Mouse (Mus musculus) G1E (cell line): ENCODE results near the gene Myzap. TPM values are rescaled to one million over a fixed set of nuclear protein-coding genes. Genes with fewer than 3 reads are reported as not detected.
A peak's percentile ranks its signal among the peaks of the same experiment; 100 is the strongest.

Experiments used
- ATAC-seq: 2 replicates; pipeline ENCODE4 v1.8.0; 2016; ENCODE audit warnings: mild to moderate bottlenecking; ENCODE audit not compliant: insufficient number of reproducible peaks, poor library complexity, low FRiP score, severe bottlenecking; ENCODE audit errors: extremely low read depth
- DNase-seq: peaks from one replicate; pipeline ENCODE4 v3.0.0; 2012; ENCODE audit warnings: low spot score
- H3K27me3 ChIP-seq: 2 replicates; pipeline ENCODE4 v1.6.1; 2012; ENCODE audit warnings: mild to moderate bottlenecking, low read length, inconsistent platforms; ENCODE audit not compliant: insufficient read depth
- H3K36me3 ChIP-seq: replicated peaks from 2 replicates; pipeline ENCODE3; 2012; ENCODE audit warnings: mild to moderate bottlenecking, inconsistent platforms
- H3K4me1 ChIP-seq: 2 replicates; pipeline ENCODE4 v1.6.1; 2012; ENCODE audit warnings: low read depth, low read length, inconsistent platforms, mixed read lengths; ENCODE audit not compliant: insufficient read depth
- H3K4me3 ChIP-seq: 2 replicates; pipeline ENCODE4 v1.5.1; 2012; ENCODE audit warnings: low read depth, mild to moderate bottlenecking, inconsistent platforms, low read length, moderate library complexity, mixed read lengths
- H3K9me3 ChIP-seq: replicated peaks from 2 replicates; pipeline ENCODE4 v1.6.1; 2012; ENCODE audit warnings: inconsistent platforms
- CTCF ChIP-seq: IDR thresholded peaks from 2 replicates; pipeline ENCODE4 v1.5.1; 2012; ENCODE audit warnings: low read depth, low read length, inconsistent platforms, mixed read lengths
- GATA1 ChIP-seq: IDR thresholded peaks from 2 replicates; pipeline ENCODE4 v1.6.1; 2012; ENCODE audit warnings: borderline replicate concordance, low read length, inconsistent platforms, mixed read lengths
- GATA2 ChIP-seq: IDR thresholded peaks from 2 replicates; pipeline ENCODE4 v1.6.1; 2012; ENCODE audit warnings: low read depth, low read length, inconsistent platforms, borderline replicate concordance
- POLR2AphosphoS5 ChIP-seq: IDR thresholded peaks from 2 replicates; pipeline ENCODE4 v1.6.1; 2012; ENCODE audit warnings: low read depth, low read length, inconsistent platforms; ENCODE audit not compliant: insufficient replicate concordance
- TAL1 ChIP-seq: conservative IDR thresholded peaks from 2 replicates; pipeline ENCODE4 v1.6.1; 2012; ENCODE audit warnings: low read depth, low read length, inconsistent platforms, mixed read lengths
- polyA plus RNA-seq: library from polyadenylated mRNA; stranded (reverse); fragments of >175 nt; gene quantifications from 2 replicates; pipeline ENCODE4 v1.2.3, GENCODE M21; 2012
- total RNA-seq, 2 experiments: library from RNA; stranded (forward) in 1 of 2; stranded (reverse) in 1 of 2; fragments of 200-1000 nt in 1 of 2; fragments of >200 nt in 1 of 2; fragmentation: Nextera tagmentation in 1 of 2; gene quantifications; 2 replicates each; pipeline ENCODE4 v1.2.3; 2014 to 2017

Myzap gene
- total and polyA plus RNA-seq, 3 experiments = under 0.01 TPM; not detected in 2

DNA sequence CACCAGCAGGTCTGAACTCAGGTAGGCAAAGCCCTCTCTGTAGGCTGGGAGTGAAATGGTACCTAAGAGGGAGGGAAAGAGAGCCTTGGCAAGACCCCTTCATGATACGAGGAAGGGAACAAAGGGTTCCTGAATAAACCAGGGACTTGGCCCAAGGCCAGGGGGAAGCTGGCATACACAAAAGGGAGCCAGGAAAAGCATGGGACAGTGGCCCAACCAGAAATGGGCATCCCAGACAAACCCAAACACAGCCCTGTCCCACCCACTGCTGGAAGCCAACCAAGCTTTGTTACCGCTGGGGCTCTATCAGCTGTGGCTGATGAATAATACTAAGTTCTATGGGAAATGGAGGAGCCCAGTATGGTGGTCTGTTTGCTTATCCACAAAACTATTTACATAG, 34.4 kb downstream of the Myzap start:
- H3K9me3 ChIP-seq = no peaks in the 10 kb centered on the region
- no peaks in the 10 kb centered on the region for H3K36me3 ChIP-seq
- no peak overlapping the region for H3K4me3 ChIP-seq
- ATAC-seq (no peak), DNase-seq (no peak)
- H3K4me1 ChIP-seq = no peaks in the 10 kb centered on the region
- no peak for TF ChIP-seq POLR2AphosphoS5
- peaks cover 8% of the 10 kb centered on the region; the same call in 1 of the 2 replicates for H3K27me3 ChIP-seq

- Histone ChIP-seq H3K4me1 (no peaks in the 10 kb centered on the region), H3K27me3 (peaks cover 12% of the 10 kb centered on the region), H3K9me3 (no peaks in the 10 kb centered on the region), H3K36me3 (no peaks in the 10 kb centered on the region), H3K4me3 (no peak overlapping the region)
- ATAC-seq = no peak
- no peak for TF ChIP-seq GATA1
- no peak for TF ChIP-seq GATA2
- no peak for TF ChIP-seq POLR2AphosphoS5
- no peak for TF ChIP-seq TAL1
- no peak for TF ChIP-seq CTCF
- DNase-seq = no peak
Observed at GRCm38 (mm10) chr9:71554001-71554400, 38.2 kb downstream of the Myzap start.

DNA sequence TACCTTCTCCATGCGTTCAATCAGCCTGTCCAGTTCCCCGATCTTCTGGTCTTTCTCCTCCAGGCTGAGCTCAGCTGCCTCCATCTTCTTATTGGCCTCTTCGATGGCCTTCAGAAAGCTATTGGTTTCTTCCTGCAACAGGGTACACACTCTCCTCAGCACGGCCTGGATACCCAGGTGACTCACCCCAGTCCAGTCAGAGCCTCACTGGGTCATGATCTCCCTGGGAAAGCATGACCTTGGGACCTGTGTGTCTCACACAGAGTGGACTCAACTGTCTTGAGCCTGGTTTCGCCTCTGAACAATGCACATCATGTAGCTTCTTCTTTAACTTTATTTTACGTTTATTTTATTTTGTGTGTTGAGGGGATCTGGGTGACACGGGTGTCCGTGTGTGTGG, 42.0 kb downstream of the Myzap start:
- Histone ChIP-seq H3K4me3 (no peak overlapping the region), H3K9me3 (no peaks in the 10 kb centered on the region), H3K36me3 (no peaks in the 10 kb centered on the region), H3K4me1 (no peaks in the 10 kb centered on the region), H3K27me3 (peaks cover 7% of the 10 kb centered on the region; the same call in 1 of the 2 replicates)
- no peak for DNase-seq
- no peak for ATAC-seq
- TF ChIP-seq GATA2 (no peak), POLR2AphosphoS5 (no peak), GATA1 (no peak), TAL1 (no peak), CTCF (no peak)

DNA sequence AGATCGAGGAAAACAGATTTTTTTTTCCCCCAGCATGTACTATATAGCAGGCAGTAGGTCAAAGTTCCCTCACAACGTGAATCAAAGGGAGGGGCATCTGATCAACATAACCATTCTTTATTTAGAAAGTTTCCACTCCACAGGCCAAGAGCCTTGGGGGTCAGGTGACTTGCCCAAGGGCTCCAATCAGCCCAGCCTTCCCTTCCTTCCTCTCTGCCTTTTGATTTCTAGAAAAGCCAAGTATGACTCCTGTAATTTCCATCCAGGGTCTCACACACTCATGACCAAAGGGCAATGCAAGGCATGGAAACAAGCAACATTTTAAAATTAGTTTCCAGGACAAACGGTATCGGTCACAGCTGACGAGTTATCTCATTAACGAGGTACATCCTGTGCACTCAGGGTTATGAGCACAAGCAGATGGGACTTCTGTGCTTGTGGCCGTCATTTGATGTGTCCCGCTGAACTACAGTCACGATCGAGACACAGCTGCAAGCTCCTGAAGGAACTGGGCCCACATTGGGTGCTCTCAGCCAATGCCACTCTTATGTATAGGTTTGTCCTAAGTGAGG, 44.4 kb downstream of the Myzap start:
- H3K36me3 ChIP-seq = no peaks in the 10 kb centered on the region
- TF ChIP-seq GATA1 (no peak), GATA2 (no peak), CTCF (no peak), TAL1 (no peak), POLR2AphosphoS5 (no peak)
- no peaks in the 10 kb centered on the region; the same call in 1 of the 2 replicates for H3K4me1 ChIP-seq
- peaks cover 9% of the 10 kb centered on the region; the same call in 1 of the 2 replicates for H3K27me3 ChIP-seq
- ATAC-seq = no peak
- H3K9me3 ChIP-seq = no peaks in the 10 kb centered on the region
- DNase-seq = no peak
- H3K4me3 ChIP-seq = no peak overlapping the region

GRCm38 (mm10) chr9:71544831-71545230, 47.3 kb downstream of the Myzap start:
- no peaks in the 10 kb centered on the region for H3K9me3 ChIP-seq
- ATAC-seq (no peak), DNase-seq (no peak)
- H3K4me1 ChIP-seq = no peaks in the 10 kb centered on the region; the same call in 1 of the 2 replicates
- H3K4me3 ChIP-seq = no peak overlapping the region
- peaks cover 11% of the 10 kb centered on the region for H3K27me3 ChIP-seq
- no peaks in the 10 kb centered on the region for H3K36me3 ChIP-seq
- TF ChIP-seq GATA1 = no peak
- TF ChIP-seq CTCF = no peak
- no peak for TF ChIP-seq POLR2AphosphoS5
- no peak for TF ChIP-seq TAL1
- TF ChIP-seq GATA2 = no peak

DNA sequence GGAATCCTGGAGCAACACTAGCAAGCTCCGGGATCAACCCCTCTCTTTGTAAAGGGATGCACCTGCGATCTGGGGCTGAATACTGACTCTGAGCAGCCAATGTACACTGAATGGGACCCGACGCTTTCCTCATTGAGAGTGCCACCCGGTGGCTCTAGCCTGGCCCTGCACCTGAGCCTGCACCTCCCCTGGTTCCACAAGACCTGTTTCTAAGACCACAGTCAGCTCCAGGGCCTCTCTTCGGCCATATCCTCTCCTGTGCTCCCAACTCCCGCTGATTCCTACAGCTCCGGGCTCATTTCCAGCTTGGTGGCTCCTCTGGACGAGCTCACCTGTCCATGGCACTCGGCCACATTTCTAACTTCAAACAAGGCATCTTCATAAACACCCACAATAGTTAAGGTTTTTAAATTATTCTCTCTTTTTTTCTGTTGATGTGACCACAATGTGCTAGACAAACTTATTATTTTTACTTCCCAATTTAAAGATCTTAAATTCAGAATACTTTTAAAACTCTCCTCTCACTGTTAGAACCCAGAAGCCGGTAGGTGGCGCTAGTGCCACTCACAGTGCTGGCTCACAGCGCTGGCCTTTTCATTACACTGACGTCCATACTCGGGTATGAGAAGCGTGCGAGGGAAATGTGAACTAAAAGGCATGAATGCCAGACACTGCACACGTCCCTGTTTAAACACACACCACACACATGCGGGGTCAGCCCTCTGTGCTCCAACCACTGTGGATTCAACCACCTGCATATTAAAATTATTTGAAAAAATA, 48.5 kb downstream of the Myzap start:
- peak; percentile 48 for TF ChIP-seq CTCF
- TF ChIP-seq TAL1 = no peak
- ATAC-seq (no peak; the same call in 1 of the 2 replicates), DNase-seq (peak; percentile 36)
- Histone ChIP-seq H3K36me3 (no peaks in the 10 kb centered on the region), H3K9me3 (no peaks in the 10 kb centered on the region), H3K4me3 (no peak overlapping the region), H3K4me1 (no peaks in the 10 kb centered on the region; the same call in 1 of the 2 replicates), H3K27me3 (peaks cover 11% of the 10 kb centered on the region)

GRCm38 (mm10) chr9:71542292-71542691, 49.9 kb downstream of the Myzap start:
- H3K4me1 ChIP-seq = no peaks in the 10 kb centered on the region; the same call in 1 of the 2 replicates
- no peak for TF ChIP-seq TAL1
- TF ChIP-seq CTCF = no peak
- TF ChIP-seq GATA1 = no peak
- no peak for TF ChIP-seq POLR2AphosphoS5
- no peak for TF ChIP-seq GATA2
- no peaks in the 10 kb centered on the region for H3K9me3 ChIP-seq
- no peak overlapping the region for H3K4me3 ChIP-seq
- DNase-seq (no peak), ATAC-seq (no peak)
- peaks cover 18% of the 10 kb centered on the region for H3K27me3 ChIP-seq
- no peaks in the 10 kb centered on the region for H3K36me3 ChIP-seq
